Mouse (Mus musculus) ovary, adult 2 months (tissue): ENCODE measurements around the gene Thra. TPM values are rescaled to one million over a fixed set of nuclear protein-coding genes. Genes with fewer than 3 reads are reported as not detected.

Experiments used
- polyA plus RNA-seq: library from polyadenylated mRNA; depleted of rRNA; stranded (reverse); fragments of >200 nt; gene quantifications from 2 replicates; pipeline ENCODE4 v1.2.3, GENCODE M21; 2012; rRNA removed

Gene Thra
- 163 and 173 TPM in 2 replicates for polyA plus RNA-seq

GRCm38 (mm10) chr11:98740393-98741050, at the start of gene Thra:
Gene Thra, plus strand, starts transcription at chr11:98740638.

GRCm38 (mm10) chr11:98701213-98701670, 39.2 kb upstream of the Thra start, which contains the start of gene Csf3:
Gene Csf3, plus strand, starts transcription at chr11:98701263.

GRCm38 (mm10) chr11:98729119-98729588, 11.3 kb upstream of the Thra start, which contains the start of gene Med24:
Gene Med24, minus strand, starts transcription at chr11:98729435.

GRCm38 (mm10) chr11:98774582-98775347, 34.3 kb downstream of the Thra start, which contains the start of gene Nr1d1:
Gene Nr1d1, minus strand, starts transcription at chr11:98775333.

GRCm38 (mm10) chr11:98795015-98795713, 54.7 kb downstream of the Thra start, which contains the start of gene Msl1:
Gene Msl1, plus strand, starts transcription at chr11:98795516.

GRCm38 (mm10) chr11:98804605-98805004, 64.2 kb downstream of the Thra start, which contains the start of gene Casc3:
Gene Casc3, plus strand, starts transcription at chr11:98804905.

Other genes starting within 250 kb of the Thra start
- gene Ikzf3, start 194.6 kb upstream of the Thra start, polyA plus RNA-seq, result 1.5 TPM in 2 replicates
- 0.14 TPM in 1 of 2 replicates, not detected in the other for gene Zpbp2, start 189.5 kb upstream of the Thra start, polyA plus RNA-seq
- gene Ormdl3, start 153.3 kb upstream of the Thra start, polyA plus RNA-seq, result 116 and 131 TPM in 2 replicates
- gene Lrrc3c, start 142.3 kb upstream of the Thra start, polyA plus RNA-seq, result not detected in 2 replicates
- gene Gm12355, start 115.0 kb upstream of the Thra start, polyA plus RNA-seq, result not detected in 2 replicates
- gene Gsdma3, start 114.3 kb upstream of the Thra start, polyA plus RNA-seq, result not detected in 2 replicates
- not detected in 2 replicates for gene Gsdma2, start 93.9 kb upstream of the Thra start, polyA plus RNA-seq
- not detected in 2 replicates for gene Gsdma, start 76.3 kb upstream of the Thra start, polyA plus RNA-seq
- 256 and 270 TPM in 2 replicates for gene Psmd3, start 58.1 kb upstream of the Thra start, polyA plus RNA-seq
- gene Csf3, start 39.4 kb upstream of the Thra start, polyA plus RNA-seq, result 10.2 and 10.8 TPM in 2 replicates
- gene Med24, start 11.2 kb upstream of the Thra start, polyA plus RNA-seq, result 129 TPM in 2 replicates
- gene Nr1d1, start 34.7 kb downstream of the Thra start, polyA plus RNA-seq, result 87.5 and 140 TPM in 2 replicates
- 49.3 and 78.6 TPM in 2 replicates for gene Msl1, start 54.9 kb downstream of the Thra start, polyA plus RNA-seq
- gene Casc3, start 64.3 kb downstream of the Thra start, polyA plus RNA-seq, result 31.6 and 37.1 TPM in 2 replicates
- gene Rapgefl1, start 96.1 kb downstream of the Thra start, polyA plus RNA-seq, result 11.5 and 11.6 TPM in 2 replicates
- 6.4 and 11.7 TPM in 2 replicates for gene Wipf2, start 123.0 kb downstream of the Thra start, polyA plus RNA-seq
- 0.87 and 1.4 TPM in 2 replicates for gene Cdc6, start 167.2 kb downstream of the Thra start, polyA plus RNA-seq
- gene Rara, start 187.2 kb downstream of the Thra start, polyA plus RNA-seq, result 51.4 and 54.5 TPM in 2 replicates
- gene Gjd3, start 242.4 kb downstream of the Thra start, polyA plus RNA-seq, result 8.9 and 10.3 TPM in 2 replicates